Mouse (Mus musculus): Measurements from ENCODE around the gene Col4a6.

The Col4a6 gene

GRCm38 (mm10) chrX:141473470-141474302, at the start of gene Col4a6:
Gene Col4a6 (minus strand): TSS chrX:141474076.
- in situ Hi-C loops (cut with MboI; ENCODE audit: unreplicated experiment in 2 of 2), result no loop called here

GRCm38 (mm10) chrX:141503125-141503524, 29.2 kb upstream of the Col4a6 start:
- in situ Hi-C loops (cut with MboI; ENCODE audit: unreplicated experiment in 2 of 2), result no loop called here

GRCm38 (mm10) chrX:141494545-141494944, 20.7 kb upstream of the Col4a6 start:
- in situ Hi-C loops (cut with MboI; ENCODE audit: unreplicated experiment in 2 of 2), result no loop called here

GRCm38 (mm10) chrX:141475566-141476327, 1.9 kb upstream of the Col4a6 start:
- in situ Hi-C loops (cut with MboI; ENCODE audit: unreplicated experiment in 2 of 2), result no loop called here

GRCm38 (mm10) chrX:141475110-141475509, 1.2 kb upstream of the Col4a6 start, which contains the start of gene Col4a5:
Gene Col4a5 (plus strand): TSS chrX:141475385.
- in situ Hi-C loops (cut with MboI; ENCODE audit: unreplicated experiment in 2 of 2), result no loop called here

GRCm38 (mm10) chrX:141447936-141448335, 25.9 kb downstream of the Col4a6 start:
- in situ Hi-C loops (cut with MboI; ENCODE audit: unreplicated experiment in 2 of 2), result no loop called here

GRCm38 (mm10) chrX:141439423-141439822, 34.5 kb downstream of the Col4a6 start:
- in situ Hi-C loops (cut with MboI; ENCODE audit: unreplicated experiment in 2 of 2), result no loop called here

GRCm38 (mm10) chrX:141436780-141437179, 37.1 kb downstream of the Col4a6 start:
- in situ Hi-C loops (cut with MboI; ENCODE audit: unreplicated experiment in 2 of 2), result no loop called here

- in situ Hi-C loops (cut with MboI; ENCODE audit: unreplicated experiment in 2 of 2), result no loop called here
Measured at GRCm38 (mm10) chrX:141415318-141415717, 58.6 kb downstream of the Col4a6 start.

GRCm38 (mm10) chrX:141396243-141396642, 77.6 kb downstream of the Col4a6 start:
- in situ Hi-C loops (cut with MboI; ENCODE audit: unreplicated experiment in 2 of 2), result no loop called here

- in situ Hi-C loops (cut with MboI; ENCODE audit: unreplicated experiment in 2 of 2), result no loop called here
Measured at GRCm38 (mm10) chrX:141385399-141386105, 88.3 kb downstream of the Col4a6 start.

- in situ Hi-C loops (cut with MboI; ENCODE audit: unreplicated experiment in 2 of 2), result no loop called here
Measured at GRCm38 (mm10) chrX:141384632-141385031, 89.2 kb downstream of the Col4a6 start.

GRCm38 (mm10) chrX:141370276-141370675, 103.6 kb downstream of the Col4a6 start:
- in situ Hi-C loops (cut with MboI; ENCODE audit: unreplicated experiment in 2 of 2), result no loop called here

GRCm38 (mm10) chrX:141363331-141363730, 110.5 kb downstream of the Col4a6 start:
- in situ Hi-C loops (cut with MboI; ENCODE audit: unreplicated experiment in 2 of 2), result no loop called here

GRCm38 (mm10) chrX:141341417-141341816, 132.5 kb downstream of the Col4a6 start:
- in situ Hi-C loops (cut with MboI; ENCODE audit: unreplicated experiment in 2 of 2), result no loop called here

- in situ Hi-C loops (cut with MboI; ENCODE audit: unreplicated experiment in 2 of 2), result no loop called here
Measured at GRCm38 (mm10) chrX:141328044-141328443, 145.8 kb downstream of the Col4a6 start.

GRCm38 (mm10) chrX:141324201-141324600, 149.7 kb downstream of the Col4a6 start:
- in situ Hi-C loops (cut with MboI; ENCODE audit: unreplicated experiment in 2 of 2), result no loop called here

- in situ Hi-C loops (cut with MboI; ENCODE audit: unreplicated experiment in 2 of 2), result no loop called here
Measured at GRCm38 (mm10) chrX:141316217-141316616, 157.7 kb downstream of the Col4a6 start.

- in situ Hi-C loops (cut with MboI; ENCODE audit: unreplicated experiment in 2 of 2), result no loop called here
Measured at GRCm38 (mm10) chrX:141315795-141316194, 158.1 kb downstream of the Col4a6 start.

- in situ Hi-C loops (cut with MboI; ENCODE audit: unreplicated experiment in 2 of 2), result no loop called here
Measured at GRCm38 (mm10) chrX:141292702-141293462, 181.0 kb downstream of the Col4a6 start.

All from v-Abl transformed pro-B cells (cell line).